Mouse (Mus musculus) testis, postnatal 10 days (tissue): ENCODE measurements around the gene Ubxn6.

Experiments used
- DNase-seq: peaks from one replicate; pipeline ENCODE4 v3.0.0; 2021; ENCODE audit warnings: low spot score

Gene Ubxn6

GRCm38 (mm10) chr17:56054938-56055337, 19.9 kb downstream of the Ubxn6 start:
- no peak for DNase-seq

- DNase-seq: no peak
Measured at GRCm38 (mm10) chr17:56051369-56051768, 23.5 kb downstream of the Ubxn6 start.

DNA sequence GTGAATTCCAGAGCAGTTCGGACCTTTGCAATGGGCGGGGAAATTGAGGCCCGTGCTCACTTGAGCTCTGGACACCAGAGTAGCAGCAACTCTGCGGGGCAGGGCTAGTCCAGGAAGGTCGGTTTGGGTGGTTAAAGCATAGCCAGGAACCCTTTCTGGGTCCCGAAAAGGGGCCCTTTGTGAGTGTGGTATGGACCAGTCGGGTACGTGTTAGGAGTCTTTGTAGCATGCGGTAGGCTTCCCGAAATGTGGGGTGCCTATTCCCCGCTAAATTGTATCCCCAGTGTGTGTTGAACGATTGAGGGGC, 34.0 kb downstream of the Ubxn6 start:
- no peak for DNase-seq

DNA sequence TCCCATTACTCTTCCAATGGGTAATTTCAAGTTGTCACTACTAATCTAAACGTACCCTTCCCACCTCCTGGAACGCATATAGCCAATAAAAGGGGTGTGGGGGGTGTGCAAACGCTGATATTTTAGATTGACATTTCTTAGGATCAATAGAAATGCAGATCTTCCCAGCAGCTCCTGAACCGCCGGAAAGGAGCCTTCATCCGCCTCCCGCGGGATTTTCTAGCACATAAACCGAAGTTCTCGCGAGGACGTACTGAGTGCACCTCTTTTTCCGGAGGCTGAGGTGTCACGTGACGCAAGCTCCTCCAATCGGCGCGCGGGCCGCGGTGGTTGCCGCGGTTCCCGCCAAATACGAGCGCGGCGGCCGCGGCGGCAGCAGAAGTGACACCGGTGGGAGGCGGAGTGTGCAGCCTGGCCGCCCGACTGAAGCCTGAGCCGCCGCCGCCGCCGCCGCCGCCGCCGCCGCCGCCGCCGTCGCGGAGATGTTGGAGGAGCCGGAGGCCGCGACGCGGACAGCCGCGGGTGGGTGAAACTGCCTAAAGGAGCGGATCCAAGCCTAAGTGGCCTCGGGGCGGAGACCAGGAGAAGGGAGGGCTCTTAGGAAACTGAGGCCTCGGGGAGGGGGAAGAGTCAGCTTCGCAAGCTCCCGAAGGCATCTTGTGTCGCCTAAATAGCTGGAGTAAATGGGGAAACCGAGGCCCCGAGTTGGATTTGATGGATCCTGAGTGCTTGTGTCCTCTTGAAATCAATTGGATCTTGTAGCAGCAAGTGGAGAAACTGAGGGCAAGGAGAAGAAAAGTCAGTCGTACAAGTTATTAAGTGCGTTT, 34.6 kb downstream of the Ubxn6 start, which contains the start of gene Chaf1a:
Gene Chaf1a, plus strand, starts transcription at position 410 of the 827 bp plus-strand sequence.
- peak; percentile 96 for DNase-seq

DNA sequence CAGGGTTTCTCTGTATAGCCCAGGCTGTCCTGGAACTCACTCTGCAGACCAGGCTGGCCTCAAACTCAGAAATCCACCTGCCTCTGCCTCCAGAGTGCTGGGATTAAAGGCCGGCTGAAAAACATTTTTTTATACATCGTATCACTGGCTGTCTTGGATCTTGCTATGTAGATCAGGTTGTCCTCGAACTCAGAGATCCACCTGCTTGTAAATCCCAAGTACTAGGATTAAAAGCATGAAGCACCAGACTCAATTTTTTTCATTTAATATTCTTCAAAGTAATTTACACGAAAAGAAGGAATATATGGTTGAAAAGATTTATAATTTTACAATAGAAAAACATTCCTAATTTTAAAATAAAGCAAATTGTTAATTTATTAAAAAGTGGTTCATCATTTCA, 35.5 kb downstream of the Ubxn6 start:
- no peak for DNase-seq

GRCm38 (mm10) chr17:56038583-56039261, 36.1 kb downstream of the Ubxn6 start:
- DNase-seq: peak; percentile 68

DNA sequence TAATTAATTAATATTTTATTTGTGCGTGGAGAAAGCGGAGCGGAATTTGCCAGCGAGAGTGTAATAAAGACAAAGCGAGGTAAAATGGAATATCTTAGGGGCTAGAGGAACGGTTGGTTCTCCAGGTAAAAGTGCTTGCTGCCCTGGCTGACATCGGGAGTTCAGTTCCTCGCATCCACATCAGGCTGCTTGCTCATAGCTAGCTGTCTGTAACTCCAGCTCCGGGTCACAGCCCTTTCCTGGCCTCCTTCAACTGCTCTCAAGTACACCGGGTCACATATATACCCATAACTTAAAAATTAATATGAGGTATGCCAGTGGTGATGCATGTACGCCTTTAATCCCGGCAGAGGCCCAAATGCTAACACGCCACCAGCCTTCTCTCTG, 37.9 kb downstream of the Ubxn6 start:
- no peak for DNase-seq

GRCm38 (mm10) chr17:56036176-56036900, 38.5 kb downstream of the Ubxn6 start, which contains the start of gene Sh3gl1:
Gene Sh3gl1, minus strand, starts transcription at chr17:56036635.
- peak; percentile 99 for DNase-seq

DNA sequence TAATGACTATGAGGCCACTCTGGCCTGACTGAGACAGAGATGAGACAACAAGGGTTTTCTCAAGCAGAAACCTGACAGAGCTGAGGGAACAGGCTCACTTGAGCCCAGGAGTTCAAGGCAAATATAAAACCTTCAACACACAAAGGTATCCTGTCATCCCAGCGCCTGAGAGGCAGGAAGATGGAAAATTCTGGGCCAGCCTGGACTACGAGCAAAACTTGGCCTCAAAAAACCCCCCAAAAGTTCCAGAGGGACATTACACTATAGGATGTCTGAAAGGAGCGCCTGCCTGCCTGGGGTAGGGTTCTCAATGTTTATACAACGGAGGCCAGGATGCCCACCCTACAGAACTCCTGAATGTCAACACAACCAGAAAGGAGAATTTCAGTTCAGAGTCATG, 39.6 kb downstream of the Ubxn6 start:
- DNase-seq: no peak

DNA sequence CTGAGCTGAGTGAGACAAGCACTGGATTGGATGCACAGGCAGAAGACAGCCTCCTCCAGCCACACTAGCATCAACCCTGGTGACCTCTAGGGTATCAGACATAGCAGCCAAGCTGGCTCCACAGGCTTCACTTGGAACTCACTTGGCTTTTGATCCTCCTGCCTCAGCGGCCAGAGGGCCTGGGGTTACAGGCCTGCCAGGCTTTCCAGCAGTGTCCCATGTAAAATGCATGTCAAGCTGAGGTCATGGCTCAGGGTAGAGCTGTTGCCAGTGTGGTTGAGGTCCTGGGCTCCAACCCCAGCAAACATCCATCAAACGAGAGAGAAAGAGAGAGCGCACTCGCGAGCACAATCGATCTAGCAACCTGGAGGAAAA, 40.1 kb downstream of the Ubxn6 start:
- no peak for DNase-seq

DNA sequence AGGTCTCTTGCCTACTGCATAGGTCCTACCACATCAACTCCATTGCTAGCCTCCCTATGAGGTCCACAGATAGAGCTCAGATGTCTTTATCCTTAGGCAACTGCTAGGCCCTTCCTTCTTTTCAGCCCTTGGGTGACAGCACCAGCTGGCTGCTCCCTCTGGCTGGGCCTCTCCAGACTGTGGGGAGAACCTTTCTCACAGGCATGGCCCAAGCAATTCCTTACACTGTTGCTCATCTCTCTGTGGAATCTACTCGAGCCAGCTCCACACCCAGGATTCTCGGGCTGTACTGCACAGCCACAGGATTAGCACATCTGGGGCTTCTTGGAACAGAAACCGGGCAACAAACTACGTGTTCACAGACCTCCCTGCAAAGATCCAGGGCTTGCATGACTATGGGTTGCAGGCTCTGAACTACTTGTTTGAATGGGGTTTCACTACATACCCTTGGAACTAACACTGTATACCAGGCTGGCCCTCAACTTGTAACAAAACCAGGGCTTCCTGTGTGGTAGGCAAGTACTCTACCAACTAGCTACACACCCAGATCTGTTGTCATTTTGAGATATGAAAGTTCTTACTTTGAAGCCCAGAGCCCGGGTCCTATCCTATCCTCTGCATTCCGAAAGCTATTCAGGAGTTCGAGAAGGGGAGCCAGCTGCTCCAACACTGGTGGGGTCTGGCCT, 40.6 kb downstream of the Ubxn6 start:
- no peak for DNase-seq

GRCm38 (mm10) chr17:56032831-56033230, 42.0 kb downstream of the Ubxn6 start:
- DNase-seq: no peak

DNA sequence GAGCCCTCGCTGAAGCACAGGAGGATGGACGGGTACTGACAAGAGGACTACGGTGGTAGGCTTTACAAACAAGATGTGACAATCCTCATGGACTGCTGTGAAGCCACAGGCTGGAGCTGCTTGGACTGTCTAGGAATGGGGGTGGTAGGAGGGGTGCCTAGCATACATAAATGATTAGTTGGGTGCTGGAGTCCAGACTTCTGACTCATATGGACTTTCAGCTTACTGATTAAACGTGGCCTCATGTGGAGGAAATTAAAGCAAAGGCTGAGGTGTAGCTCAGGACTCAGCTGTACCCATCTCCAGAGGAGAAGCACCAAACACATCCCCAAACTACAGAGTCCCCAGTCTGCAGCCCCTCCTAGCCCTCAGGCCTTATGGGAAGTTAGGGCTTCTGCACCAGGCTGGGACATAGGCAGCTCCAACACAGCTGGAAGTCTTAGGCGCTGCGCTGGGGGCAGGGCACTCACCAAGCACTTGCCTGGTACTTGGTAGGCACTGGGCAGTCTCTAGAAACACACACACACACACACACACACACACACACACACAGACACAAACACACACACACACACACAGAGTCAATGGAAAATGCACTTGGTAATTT, 42.6 kb downstream of the Ubxn6 start:
- DNase-seq: no peak

GRCm38 (mm10) chr17:56031431-56031830, 43.4 kb downstream of the Ubxn6 start:
- no peak for DNase-seq

DNA sequence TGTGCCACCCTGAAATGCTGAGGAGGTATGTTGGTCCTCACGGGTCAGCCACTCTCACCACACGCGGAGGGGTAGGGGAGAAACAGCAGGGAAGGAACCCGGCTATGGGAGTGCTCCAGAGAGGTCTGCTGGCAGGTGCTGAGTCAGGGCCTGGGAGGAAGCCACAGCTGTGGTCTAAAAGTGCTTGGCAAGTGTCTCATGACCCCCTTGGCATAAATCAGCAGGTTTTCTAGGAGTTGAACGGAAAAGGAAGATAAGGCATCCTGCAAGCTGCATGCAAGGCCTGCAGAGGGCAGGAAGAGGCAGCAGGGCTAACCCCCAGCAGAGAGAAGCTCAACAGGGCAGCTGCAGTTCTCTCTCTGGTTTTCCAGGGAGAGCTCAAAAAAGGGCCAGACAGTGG, 43.9 kb downstream of the Ubxn6 start:
- no peak for DNase-seq

GRCm38 (mm10) chr17:56030238-56030870, 44.5 kb downstream of the Ubxn6 start:
- DNase-seq: no peak

GRCm38 (mm10) chr17:56027801-56028441, 46.9 kb downstream of the Ubxn6 start:
- no peak for DNase-seq

GRCm38 (mm10) chr17:56026881-56027280, 47.9 kb downstream of the Ubxn6 start:
- DNase-seq: no peak

GRCm38 (mm10) chr17:56026303-56026702, 48.5 kb downstream of the Ubxn6 start:
- DNase-seq: no peak

DNA sequence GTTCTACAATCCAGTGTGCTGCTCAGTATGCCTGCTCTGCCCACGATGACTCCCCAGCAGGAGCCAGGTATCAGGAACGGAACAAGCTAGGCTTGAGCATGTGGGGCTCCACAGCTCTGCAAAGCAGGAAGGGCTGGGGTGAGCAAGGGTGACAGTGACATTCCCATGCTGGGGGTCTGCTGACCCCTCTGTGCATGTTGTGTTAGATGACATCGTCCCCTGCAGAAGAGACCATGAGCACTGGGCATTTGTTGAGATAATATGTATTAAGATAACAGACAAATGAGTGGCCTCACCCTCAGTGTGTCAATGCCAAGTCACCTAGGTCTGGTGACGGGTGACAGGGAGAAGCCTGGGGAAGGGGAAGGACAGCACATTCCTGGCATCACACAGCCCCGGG, 49.9 kb downstream of the Ubxn6 start:
- DNase-seq: no peak

GRCm38 (mm10) chr17:56024476-56024875, 50.4 kb downstream of the Ubxn6 start:
- no peak for DNase-seq
